Mouse (Mus musculus) natural killer cell, adult 2 months (primary cell): ENCODE measurements around the gene Nav2.

ENCODE experiments used
- DNase-seq, 2 experiments: peaks; one replicate each; pipeline ENCODE4 v3.0.0; 2022; ENCODE audit warnings: low spot score in 2 of 2

Gene Nav2

GRCm38 (mm10) chr7:49480962-49481361 lies 572.4 kb downstream of the Nav2 start:
- DNase-seq = no peak

- no peak for DNase-seq
Measured at GRCm38 (mm10) chr7:49484036-49484744, 575.7 kb downstream of the Nav2 start.

GRCm38 (mm10) chr7:49485292-49485847 lies 576.9 kb downstream of the Nav2 start:
- DNase-seq = no peak

GRCm38 (mm10) chr7:49487347-49487746 lies 578.8 kb downstream of the Nav2 start:
- no peak for DNase-seq

- no peak for DNase-seq
Measured at GRCm38 (mm10) chr7:49488493-49489087, 580.1 kb downstream of the Nav2 start.

GRCm38 (mm10) chr7:49490814-49491213 lies 582.3 kb downstream of the Nav2 start:
- DNase-seq = no peak

GRCm38 (mm10) chr7:49492622-49493021 lies 584.1 kb downstream of the Nav2 start:
- DNase-seq = no peak

GRCm38 (mm10) chr7:49493210-49493609 lies 584.7 kb downstream of the Nav2 start:
- peak; percentile 14 to 25 for DNase-seq

- DNase-seq = no peak
Measured at GRCm38 (mm10) chr7:49494654-49495053, 586.1 kb downstream of the Nav2 start.

- no peak for DNase-seq
Measured at GRCm38 (mm10) chr7:49496111-49496510, 587.6 kb downstream of the Nav2 start.

GRCm38 (mm10) chr7:49496766-49497425 lies 588.4 kb downstream of the Nav2 start:
- peak in 1 of 2 experiments; percentile 1 for DNase-seq

GRCm38 (mm10) chr7:49497426-49497892 lies 588.9 kb downstream of the Nav2 start:
- no peak for DNase-seq

- DNase-seq = no peak
Measured at GRCm38 (mm10) chr7:49499598-49499997, 591.1 kb downstream of the Nav2 start.

- DNase-seq = no peak
Measured at GRCm38 (mm10) chr7:49500916-49501315, 592.4 kb downstream of the Nav2 start.

GRCm38 (mm10) chr7:49503419-49503818 lies 594.9 kb downstream of the Nav2 start:
- DNase-seq = no peak

- DNase-seq = no peak
Measured at GRCm38 (mm10) chr7:49503881-49504280, 595.4 kb downstream of the Nav2 start.

- no peak for DNase-seq
Measured at GRCm38 (mm10) chr7:49504297-49504696, 595.8 kb downstream of the Nav2 start.

GRCm38 (mm10) chr7:49505024-49505423 lies 596.5 kb downstream of the Nav2 start:
- DNase-seq = no peak

- no peak for DNase-seq
Measured at GRCm38 (mm10) chr7:49506085-49506820, 597.7 kb downstream of the Nav2 start.

GRCm38 (mm10) chr7:49507943-49508506 lies 599.5 kb downstream of the Nav2 start:
- DNase-seq = no peak

GRCm38 (mm10) chr7:49511820-49512453 lies 603.4 kb downstream of the Nav2 start:
- DNase-seq = no peak
